Mouse (Mus musculus) forelimb bud, embryonic 11.5 days (tissue): ENCODE measurements at regions not wholly inside any gene's neighbourhood (a gene's known extent, or its start where the extent isn't known, plus 50 kb on each side); places are given as distances from the start of the nearest gene placed in this dataset.

Experiments
- DNase-seq: peaks from one replicate; pipeline ENCODE4 v3.0.0-alpha.2; 2012; ENCODE audit warnings: low read depth, low spot score

GRCm38 (mm10) chr3:136993473-136993872 is 323.5 kb downstream of the Ppp3ca start:
- DNase-seq = no peak

GRCm38 (mm10) chr3:136994361-136995083 is 324.6 kb downstream of the Ppp3ca start:
- no peak for DNase-seq

GRCm38 (mm10) chr3:136995611-136996335 is 325.8 kb downstream of the Ppp3ca start:
- no peak for DNase-seq

- DNase-seq = no peak
These were observed 326.5 kb downstream of the Ppp3ca start for GRCm38 (mm10) chr3:136996381-136996895.

GRCm38 (mm10) chr3:137011551-137011950 is 329.3 kb upstream of the Emcn start:
- DNase-seq = no peak

GRCm38 (mm10) chr3:137014686-137015085 is 326.2 kb upstream of the Emcn start:
- peak; percentile 71 for DNase-seq

- no peak for DNase-seq
These were observed 325.7 kb upstream of the Emcn start for GRCm38 (mm10) chr3:137015199-137015598.

GRCm38 (mm10) chr3:137019971-137020634 is 320.8 kb upstream of the Emcn start:
- DNase-seq = no peak

GRCm38 (mm10) chr3:137029546-137029945 is 311.3 kb upstream of the Emcn start:
- no peak for DNase-seq

GRCm38 (mm10) chr3:137032802-137033201 is 308.1 kb upstream of the Emcn start:
- no peak for DNase-seq

- no peak for DNase-seq
These were observed 301.2 kb upstream of the Emcn start for GRCm38 (mm10) chr3:137039638-137040037.

- no peak for DNase-seq
These were observed 284.2 kb upstream of the Emcn start for GRCm38 (mm10) chr3:137056544-137057224.

GRCm38 (mm10) chr3:137057225-137057910 is 283.5 kb upstream of the Emcn start:
- no peak for DNase-seq

- no peak for DNase-seq
These were observed 283.0 kb upstream of the Emcn start for GRCm38 (mm10) chr3:137057911-137058260.

GRCm38 (mm10) chr3:137062067-137062466 is 278.8 kb upstream of the Emcn start:
- no peak for DNase-seq

- DNase-seq = no peak
These were observed 273.5 kb upstream of the Emcn start for GRCm38 (mm10) chr3:137067336-137067735.

GRCm38 (mm10) chr3:137069334-137069733 is 271.5 kb upstream of the Emcn start:
- no peak for DNase-seq

- DNase-seq = no peak
These were observed 262.9 kb upstream of the Emcn start for GRCm38 (mm10) chr3:137077718-137078599.

- DNase-seq = no peak
These were observed 262.3 kb upstream of the Emcn start for GRCm38 (mm10) chr3:137078600-137078975.

- DNase-seq = no peak
These were observed 254.0 kb upstream of the Emcn start for GRCm38 (mm10) chr3:137086896-137087295.
